Mouse (Mus musculus): ENCODE results near the gene Fmnl2.

Gene Fmnl2

DNA sequence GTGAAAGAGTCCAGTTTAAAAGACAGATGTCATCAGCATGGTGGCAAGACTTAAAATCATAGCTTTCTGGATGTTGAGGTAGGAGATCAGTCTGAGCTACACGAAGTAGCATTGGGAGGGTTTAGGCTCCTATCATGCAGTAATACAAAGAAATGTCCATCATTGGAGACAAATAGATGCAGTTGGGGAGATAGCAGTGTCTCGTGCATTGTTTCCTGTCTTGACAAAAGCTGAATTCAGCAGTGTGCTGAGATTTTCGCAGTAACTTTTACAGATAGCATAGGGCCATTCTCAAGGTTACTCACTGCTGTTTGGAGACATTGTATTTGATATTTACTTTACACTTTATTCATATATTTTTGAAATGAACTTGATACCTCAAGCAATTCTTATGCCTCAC, 128.7 kb downstream of the Fmnl2 start:
- DNase-seq (ENCODE audit: low read depth, low spot score), result no peak

- no peak for DNase-seq (ENCODE audit: low read depth, low spot score)
Measured at GRCm38 (mm10) chr2:52987035-52987434, 129.4 kb downstream of the Fmnl2 start.

DNA sequence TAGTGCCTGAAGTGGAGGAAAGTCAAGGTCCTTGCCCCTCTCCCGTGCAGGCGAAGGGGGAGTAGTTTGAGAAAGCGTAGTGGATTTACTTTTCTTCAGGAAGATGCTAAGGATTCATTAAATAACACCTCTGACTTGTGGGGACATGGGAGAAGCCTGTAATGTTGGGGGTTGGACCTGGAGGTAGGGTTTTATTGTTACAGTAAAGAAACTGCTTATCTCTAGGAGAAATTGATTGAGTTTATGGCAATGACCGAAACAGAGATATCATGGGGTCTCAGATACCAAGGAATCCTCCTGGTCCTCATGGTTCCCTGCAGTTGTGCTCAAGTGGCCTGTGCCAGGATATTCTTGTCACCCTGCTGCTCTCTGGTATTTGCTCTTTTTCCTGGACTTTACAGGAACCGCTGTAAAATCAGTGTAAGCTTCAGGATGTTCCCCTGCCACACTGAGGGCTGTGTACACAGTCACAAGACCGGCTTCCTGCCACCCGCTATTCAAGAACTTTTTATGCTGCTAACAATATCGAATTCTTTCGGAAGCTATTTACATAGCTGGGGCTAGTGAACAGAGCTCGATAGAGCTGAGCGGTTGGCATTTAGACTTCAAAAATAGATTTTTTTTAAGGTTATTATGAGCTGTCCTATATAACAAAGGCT, 130.1 kb downstream of the Fmnl2 start:
- DNase-seq (ENCODE audit: low read depth, low spot score), result no peak

- DNase-seq (ENCODE audit: low read depth, low spot score), result no peak
Measured at GRCm38 (mm10) chr2:52989316-52989715, 131.7 kb downstream of the Fmnl2 start.

- DNase-seq (ENCODE audit: low read depth, low spot score), result no peak
Measured at GRCm38 (mm10) chr2:52990874-52991687, 133.4 kb downstream of the Fmnl2 start.

GRCm38 (mm10) chr2:52991688-52992194, 134.1 kb downstream of the Fmnl2 start:
- no peak for DNase-seq (ENCODE audit: low read depth, low spot score)

DNA sequence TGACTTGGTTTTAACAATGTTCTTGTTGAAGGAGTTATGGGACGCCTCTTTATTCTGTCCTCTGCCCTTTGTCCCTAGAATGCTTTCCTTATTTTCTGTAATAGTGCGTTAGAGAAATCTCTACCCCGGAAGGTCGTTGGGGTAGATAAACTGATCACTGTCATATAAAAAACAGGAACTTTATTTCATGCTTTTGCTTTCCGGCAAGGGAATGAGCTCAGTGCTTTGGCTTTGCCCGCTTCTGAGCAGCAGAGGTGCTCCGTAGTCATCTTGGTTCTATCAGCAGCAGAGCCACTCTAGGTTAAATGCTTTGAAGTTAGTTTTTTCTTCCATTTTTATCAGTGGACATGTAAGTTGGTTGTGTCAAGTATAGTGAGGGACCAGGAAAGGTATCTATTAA, 135.6 kb downstream of the Fmnl2 start:
- no peak for DNase-seq (ENCODE audit: low read depth, low spot score)

GRCm38 (mm10) chr2:52994526-52994925, 136.9 kb downstream of the Fmnl2 start:
- no peak for DNase-seq (ENCODE audit: low read depth, low spot score)

DNA sequence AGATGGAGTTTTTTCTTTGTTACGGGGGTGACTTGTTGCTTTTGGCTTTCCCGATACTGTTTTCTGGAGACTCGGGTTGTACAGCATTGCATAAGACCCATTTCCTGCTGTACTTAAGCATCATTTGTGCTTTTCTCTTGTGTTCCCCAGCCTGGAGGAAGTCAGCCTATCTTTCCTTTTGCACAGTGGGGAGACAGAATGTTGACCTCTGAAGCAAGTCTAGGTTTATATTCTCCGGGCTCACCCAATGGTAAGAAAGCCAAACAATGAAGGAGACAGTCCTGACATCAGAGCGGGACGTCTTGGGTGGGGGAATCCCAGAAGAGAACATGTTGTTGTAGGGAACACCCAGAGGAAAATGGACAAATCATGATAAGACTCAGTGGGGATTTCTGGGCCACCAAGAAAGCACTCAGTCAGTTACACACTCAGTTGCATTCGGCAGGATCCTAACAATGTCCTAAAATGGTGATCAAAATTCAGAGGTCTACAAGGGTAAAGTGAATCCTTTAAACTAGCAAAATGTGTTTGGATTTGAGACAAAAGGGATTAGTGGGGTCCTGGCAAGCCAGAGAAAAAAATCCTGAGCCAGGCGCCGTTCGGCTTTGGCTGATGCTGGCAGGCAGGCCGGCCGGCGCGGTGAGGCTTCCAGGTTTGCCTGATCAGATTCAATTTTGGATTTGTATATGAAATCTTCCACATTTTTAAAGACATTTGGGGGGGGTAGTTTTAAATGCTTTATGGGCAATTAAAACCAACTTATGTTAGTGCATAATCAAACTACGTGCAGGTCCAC, 140.5 kb downstream of the Fmnl2 start:
- DNase-seq (ENCODE audit: low read depth, low spot score), result no peak

- no peak for DNase-seq (ENCODE audit: low read depth, low spot score)
Measured at GRCm38 (mm10) chr2:52999524-52999969, 141.9 kb downstream of the Fmnl2 start.

GRCm38 (mm10) chr2:53000446-53000845, 142.8 kb downstream of the Fmnl2 start:
- DNase-seq (ENCODE audit: low read depth, low spot score), result no peak

- no peak for DNase-seq (ENCODE audit: low read depth, low spot score)
Measured at GRCm38 (mm10) chr2:53006161-53006560, 148.5 kb downstream of the Fmnl2 start.

DNA sequence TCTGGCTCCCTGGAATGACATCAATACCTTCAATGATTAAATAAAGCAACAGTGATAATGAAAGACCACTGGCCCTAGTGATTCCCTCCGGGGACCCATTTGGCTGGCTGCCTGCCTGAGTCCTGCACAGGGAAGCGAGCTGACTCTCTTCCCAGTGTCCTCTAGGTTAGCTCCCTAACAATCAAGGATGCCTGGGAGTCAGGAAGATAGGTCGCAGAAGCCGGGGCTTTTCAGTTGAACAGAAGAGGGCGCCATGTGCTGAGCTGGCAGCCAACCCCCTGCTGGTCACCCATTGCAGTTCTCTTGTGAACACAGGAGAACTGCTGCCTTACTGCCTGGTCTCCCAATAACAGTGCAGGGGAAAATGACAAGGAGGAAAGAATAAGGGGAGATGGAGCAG, 149.5 kb downstream of the Fmnl2 start:
- no peak for DNase-seq (ENCODE audit: low read depth, low spot score)

DNA sequence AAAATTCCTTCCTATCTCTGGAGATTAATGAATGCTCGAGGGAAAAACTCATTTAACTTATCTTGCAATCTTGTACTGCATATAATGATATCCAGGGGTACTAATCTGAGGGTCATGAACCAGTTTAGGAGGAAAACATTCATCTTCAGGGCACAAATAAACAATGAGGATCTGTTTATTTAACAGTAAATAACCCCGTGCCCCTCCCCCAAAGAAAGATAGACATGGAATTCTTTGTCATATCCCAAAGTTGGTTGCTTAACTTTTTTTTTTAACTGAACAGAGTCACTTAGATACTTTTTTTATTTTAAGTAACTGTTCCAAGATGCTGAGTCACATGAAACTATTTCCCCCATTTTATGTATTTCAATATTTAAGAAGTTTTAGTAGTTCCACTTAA, 155.4 kb downstream of the Fmnl2 start:
- no peak for DNase-seq (ENCODE audit: low read depth, low spot score)

DNA sequence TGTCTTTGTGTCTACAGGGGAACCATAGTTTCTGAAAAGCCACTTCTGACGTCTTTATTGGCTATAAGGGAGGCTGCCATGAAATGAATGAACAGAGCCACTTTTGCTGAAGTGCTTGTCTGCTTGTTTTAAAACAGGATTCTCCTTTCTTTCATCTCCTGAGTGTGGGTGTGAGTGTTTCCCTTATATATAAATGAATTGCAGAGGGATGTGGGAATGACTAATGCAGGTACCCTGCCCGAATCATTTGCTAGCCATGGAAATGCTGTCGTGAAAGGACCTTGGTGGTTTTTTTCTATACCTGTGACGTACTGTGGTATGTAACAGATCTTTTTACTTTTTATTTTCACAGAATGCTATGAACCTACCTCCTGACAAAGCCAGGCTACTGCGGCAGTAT, 156.8 kb downstream of the Fmnl2 start:
- no peak for DNase-seq (ENCODE audit: low read depth, low spot score)

DNA sequence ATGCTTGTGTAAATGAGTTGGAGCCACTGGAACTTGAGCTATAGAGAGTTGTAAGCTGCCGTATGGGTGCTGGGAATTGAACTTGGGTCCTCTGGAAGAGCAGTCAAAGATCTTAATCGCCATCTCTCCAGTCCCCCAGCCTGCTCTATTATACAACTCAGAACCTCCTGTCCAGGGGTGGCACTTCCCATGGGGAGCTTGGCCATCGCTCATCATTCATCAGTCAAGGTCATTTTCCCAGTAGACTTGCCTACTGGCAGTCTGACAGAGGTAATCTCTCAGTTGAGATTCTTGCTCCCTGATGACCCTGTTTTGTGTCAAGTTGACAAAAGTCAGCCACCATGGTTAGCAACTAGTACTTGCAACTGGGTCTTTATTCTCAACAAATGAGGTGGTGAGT, 165.3 kb downstream of the Fmnl2 start:
- no peak for DNase-seq (ENCODE audit: low read depth, low spot score)

DNA sequence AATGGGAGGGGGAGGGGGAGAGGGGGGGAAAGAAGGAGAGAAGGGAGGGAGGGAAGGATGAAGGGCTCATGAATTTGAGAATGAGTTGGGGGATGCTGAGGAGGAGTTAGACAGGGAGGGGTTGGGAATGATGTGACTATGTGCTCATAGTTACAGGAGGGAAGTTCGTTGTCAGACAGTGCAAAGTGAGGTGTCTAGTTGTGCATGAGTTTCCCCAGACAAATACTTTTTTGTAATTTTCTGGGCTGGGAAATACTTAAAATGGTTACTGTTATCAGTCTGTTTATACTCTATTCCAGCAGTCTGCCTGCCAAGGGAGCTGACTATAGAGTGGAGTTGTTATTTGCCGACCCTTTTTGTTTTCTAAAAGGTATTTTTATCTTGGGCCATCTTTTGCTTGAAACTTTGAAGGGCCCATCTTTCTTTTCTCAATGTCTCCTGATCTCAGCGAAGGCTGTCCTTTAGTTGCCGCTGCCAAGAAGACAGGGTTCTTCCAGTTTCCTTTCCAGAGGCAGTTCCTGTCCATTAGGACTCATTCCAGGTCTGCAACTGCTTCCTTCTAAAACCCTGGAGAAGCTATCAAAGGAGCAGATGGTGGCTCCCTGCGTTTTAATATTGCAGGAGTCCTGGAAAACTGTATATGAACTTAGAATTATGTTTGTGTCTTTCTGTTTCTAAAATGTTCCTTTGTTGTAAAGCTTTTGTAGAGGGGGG, 168.6 kb downstream of the Fmnl2 start:
- no peak for DNase-seq (ENCODE audit: low read depth, low spot score)

- DNase-seq (ENCODE audit: low read depth, low spot score), result no peak
Measured at GRCm38 (mm10) chr2:53028868-53029267, 171.2 kb downstream of the Fmnl2 start.

DNA sequence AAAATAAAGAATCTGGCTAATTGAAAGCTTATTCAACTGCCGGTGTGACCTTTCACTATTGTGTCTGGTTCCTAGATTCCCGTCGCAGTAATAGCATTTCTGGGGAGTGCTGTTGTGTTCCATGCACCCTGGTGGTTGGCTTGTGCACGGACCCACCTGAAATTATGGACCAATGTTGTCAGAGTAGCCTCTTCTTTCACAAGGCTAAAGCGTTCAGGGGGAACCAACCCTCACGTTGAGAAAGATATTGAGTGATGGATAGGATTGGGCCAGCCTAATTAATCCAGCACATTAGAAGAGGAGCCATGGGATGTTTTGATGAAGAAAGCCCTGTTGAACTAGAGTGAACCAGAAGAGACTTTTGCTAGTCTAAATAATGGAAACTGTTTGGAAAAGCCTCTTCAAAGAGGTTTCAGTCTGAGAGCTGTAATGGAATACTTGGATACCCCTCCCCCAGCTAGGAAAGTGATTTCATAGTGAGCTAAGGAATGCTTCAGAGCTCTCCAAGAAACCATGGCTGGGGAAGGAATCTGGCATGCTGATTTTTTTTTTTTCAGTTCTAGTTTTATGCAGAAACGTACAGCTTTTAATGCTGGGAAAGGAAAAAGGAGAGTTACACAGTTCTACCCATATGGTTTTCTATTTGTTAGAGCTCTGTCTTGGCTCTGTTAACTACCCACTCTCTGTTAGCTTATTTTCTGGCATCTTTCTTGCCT, 172.2 kb downstream of the Fmnl2 start:
- DNase-seq (ENCODE audit: low read depth, low spot score), result no peak

GRCm38 (mm10) chr2:53030432-53030826, 172.8 kb downstream of the Fmnl2 start:
- DNase-seq (ENCODE audit: low read depth, low spot score), result no peak

- no peak for DNase-seq (ENCODE audit: low read depth, low spot score)
Measured at GRCm38 (mm10) chr2:53038253-53038652, 180.6 kb downstream of the Fmnl2 start.

Measured in c-Kit-negative CD71-positive TER-119-positive erythroid progenitor cells, embryonic 14.5 days (primary cell).